Mouse (Mus musculus) yolk sac, embryonic 10.5 days (tissue): ENCODE data around the gene Btbd35f8.
"Not testable (repeated sequence)": the region's sequence is repeated elsewhere in the genome, so short reads cannot be mapped to it uniquely, and the experiment has no call there.

Experiments used
- DNase-seq: peaks from one replicate; pipeline ENCODE4 v3.0.0-alpha.2; 2017; ENCODE audit warnings: low spot score

The Btbd35f8 gene

DNA sequence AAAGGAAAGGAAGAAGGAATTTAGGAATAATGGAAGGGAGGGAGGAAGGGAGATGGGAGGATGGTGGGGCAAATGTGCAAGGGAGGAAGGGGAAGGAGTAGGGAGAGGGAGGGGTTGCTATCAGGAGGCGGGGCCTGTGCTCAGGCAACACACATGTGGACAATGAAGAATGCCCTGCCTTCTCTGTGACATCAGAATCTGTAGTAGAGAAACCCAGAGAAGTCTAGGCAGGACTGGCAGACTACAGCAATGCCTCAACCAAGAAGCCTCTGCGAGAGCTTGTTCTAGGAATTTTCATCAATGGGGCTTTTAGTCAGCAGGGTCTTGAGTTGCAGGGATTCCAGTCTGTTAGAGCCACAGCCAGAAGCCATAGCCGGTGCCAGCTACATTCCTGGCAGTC lies at the start of gene Btbd35f8:
Gene Btbd35f8, plus strand, starts transcription at position 301 of the 400 bp plus-strand sequence.
- not testable (repeated sequence) for DNase-seq
